Mouse (Mus musculus): ENCODE measurements at regions not wholly inside any gene's neighbourhood (a gene's known extent, or its start where the extent isn't known, plus 50 kb on each side); places are given as distances from the start of the nearest gene placed in this dataset.

- Histone ChIP-seq H3K4me1 (ENCODE audit: insufficient read depth) (no peaks in the 10 kb centered on the region), H3K27me3 (ENCODE audit: insufficient read depth, low read length) (no peaks in the 10 kb centered on the region), H3K9ac (replicated peaks) (no peak overlapping the region), H3K9me3 (ENCODE audit: low read length) (no peaks in the 10 kb centered on the region), H3K4me2 (ENCODE audit: low read depth, low read length) (no peak overlapping the region), H3K36me3 (replicated peaks; ENCODE audit: insufficient read depth, low read length) (no peaks in the 10 kb centered on the region), H3K27ac (ENCODE audit: low read depth) (no peak overlapping the region), H3K4me3 (ENCODE audit: low read depth, low read length) (no peak overlapping the region)
- 59% methylated on average over 6 of the region's 6 CpGs for WGBS (ENCODE audit: insufficient replicate concordance)
- no peak for DNase-seq
- no peak for TF ChIP-seq EP300 (IDR thresholded peaks at IDR 0.05; ENCODE audit: low read depth)
- TF ChIP-seq CTCF (IDR thresholded peaks at IDR 0.05; ENCODE audit: low read depth): no peak
- no peak for ATAC-seq
These were observed 685.4 kb upstream of the Kirrel3 start for GRCm38 (mm10) chr9:33800250-33800649.

GRCm38 (mm10) chr9:33800763-33801162, 684.9 kb upstream of the Kirrel3 start:
- no peaks in the 10 kb centered on the region for H3K27me3 ChIP-seq (ENCODE audit: insufficient read depth, low read length)
- ATAC-seq (no peak), DNase-seq (no peak)
- H3K4me1 ChIP-seq (ENCODE audit: insufficient read depth): no peaks in the 10 kb centered on the region
- no peak overlapping the region for H3K27ac ChIP-seq (ENCODE audit: low read depth)
- no peak overlapping the region for H3K9ac ChIP-seq (replicated peaks)
- H3K4me2 ChIP-seq (ENCODE audit: low read depth, low read length): no peak overlapping the region
- no peak for TF ChIP-seq CTCF (IDR thresholded peaks at IDR 0.05; ENCODE audit: low read depth)
- TF ChIP-seq EP300 (IDR thresholded peaks at IDR 0.05; ENCODE audit: low read depth): no peak
- H3K9me3 ChIP-seq (ENCODE audit: low read length): no peaks in the 10 kb centered on the region
- no peaks in the 10 kb centered on the region for H3K36me3 ChIP-seq (replicated peaks; ENCODE audit: insufficient read depth, low read length)
- H3K4me3 ChIP-seq (ENCODE audit: low read depth, low read length): no peak overlapping the region
- WGBS (ENCODE audit: insufficient replicate concordance): 50% methylated on average over 1 of the region's 1 CpGs

DNA sequence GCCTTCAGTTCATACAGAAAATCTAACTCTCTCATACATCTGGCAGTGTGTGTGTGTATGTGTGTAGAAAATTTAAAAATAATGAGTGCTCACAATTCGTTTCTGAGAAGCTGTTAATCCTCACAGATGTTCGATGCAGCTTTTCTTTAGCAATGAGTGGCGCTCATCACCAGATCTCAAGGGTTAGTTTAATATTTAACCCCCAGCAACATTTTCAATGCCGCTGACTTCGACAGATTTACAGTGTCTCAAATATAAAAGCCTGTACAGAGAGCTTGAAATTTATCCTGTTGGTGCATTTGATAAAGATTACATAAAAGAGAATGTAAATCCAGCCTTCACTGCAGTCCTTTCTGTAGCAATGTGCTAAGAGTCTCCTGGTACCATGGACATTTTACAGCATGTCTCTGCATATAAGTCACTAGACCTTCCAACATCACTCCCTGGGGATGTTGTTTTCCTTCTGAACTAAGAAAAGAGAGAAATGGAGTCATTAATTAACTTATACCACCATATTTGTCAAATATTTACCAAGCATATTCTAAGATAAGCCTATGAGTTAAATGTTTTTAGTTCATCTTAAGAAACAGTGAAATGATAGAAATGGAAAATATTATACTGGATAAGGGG, 670.8 kb upstream of the Kirrel3 start:
- no peak for DNase-seq
- TF ChIP-seq EP300 (IDR thresholded peaks at IDR 0.05; ENCODE audit: low read depth): no peak
- Histone ChIP-seq H3K9me3 (ENCODE audit: low read length) (no peaks in the 10 kb centered on the region), H3K9ac (replicated peaks) (no peak overlapping the region), H3K27me3 (ENCODE audit: insufficient read depth, low read length) (no peaks in the 10 kb centered on the region), H3K36me3 (replicated peaks; ENCODE audit: insufficient read depth, low read length) (no peaks in the 10 kb centered on the region), H3K4me3 (ENCODE audit: low read depth, low read length) (no peak overlapping the region), H3K4me1 (ENCODE audit: insufficient read depth) (no peaks in the 10 kb centered on the region), H3K27ac (ENCODE audit: low read depth) (no peak overlapping the region), H3K4me2 (ENCODE audit: low read depth, low read length) (no peak overlapping the region)
- ATAC-seq: no peak
- WGBS (ENCODE audit: insufficient replicate concordance): 67% methylated on average over 5 of the region's 5 CpGs

DNA sequence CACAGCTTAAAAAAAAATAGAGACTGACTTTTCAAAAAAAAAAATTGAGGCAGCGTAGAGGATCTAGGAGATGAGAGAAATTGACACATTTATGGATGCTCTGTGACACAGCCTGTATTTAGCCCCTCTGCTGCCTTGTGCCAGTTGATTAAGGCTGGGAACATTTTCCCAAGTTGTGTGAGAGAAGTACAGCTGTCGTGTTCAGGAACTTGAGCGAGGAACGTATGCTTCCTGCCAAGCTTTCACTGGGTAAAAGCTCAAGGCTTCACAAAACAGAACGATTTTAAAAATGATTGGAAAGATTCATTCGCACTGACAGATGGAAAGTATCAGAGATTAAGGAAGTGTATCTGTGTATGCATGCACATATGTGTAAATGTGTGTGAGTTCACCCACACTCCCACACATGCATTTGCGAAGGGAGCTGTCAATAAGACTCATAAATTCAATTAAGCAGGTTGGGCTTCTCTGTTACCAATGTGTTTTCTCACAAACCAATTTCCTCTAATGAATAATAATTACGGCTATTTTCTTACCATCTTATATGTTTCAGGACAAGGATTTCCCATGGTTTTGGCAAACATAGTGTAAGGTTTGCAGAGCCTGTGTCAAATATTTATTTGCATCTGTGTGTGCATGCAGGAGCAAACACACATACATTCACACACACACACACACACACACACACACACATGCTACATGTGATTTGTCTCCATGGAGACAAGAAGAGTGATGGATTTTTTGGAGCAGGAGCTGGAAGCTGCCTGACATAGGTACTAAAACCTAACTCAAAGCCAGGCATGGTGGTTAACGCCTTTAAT, 662.9 kb upstream of the Kirrel3 start:
- Histone ChIP-seq H3K36me3 (replicated peaks; ENCODE audit: insufficient read depth, low read length) (no peaks in the 10 kb centered on the region), H3K9me3 (ENCODE audit: low read length) (no peaks in the 10 kb centered on the region), H3K9ac (replicated peaks) (no peak overlapping the region), H3K27me3 (ENCODE audit: insufficient read depth, low read length) (no peaks in the 10 kb centered on the region), H3K4me1 (ENCODE audit: insufficient read depth) (no peaks in the 10 kb centered on the region), H3K4me2 (ENCODE audit: low read depth, low read length) (no peak overlapping the region), H3K4me3 (ENCODE audit: low read depth, low read length) (no peak overlapping the region), H3K27ac (ENCODE audit: low read depth) (no peak overlapping the region)
- no peak for TF ChIP-seq EP300 (IDR thresholded peaks at IDR 0.05; ENCODE audit: low read depth)
- TF ChIP-seq CTCF (IDR thresholded peaks at IDR 0.05; ENCODE audit: low read depth): no peak
- no peak for DNase-seq
- WGBS (ENCODE audit: insufficient replicate concordance): 66% methylated on average over 9 of the region's 9 CpGs
- ATAC-seq: no peak

DNA sequence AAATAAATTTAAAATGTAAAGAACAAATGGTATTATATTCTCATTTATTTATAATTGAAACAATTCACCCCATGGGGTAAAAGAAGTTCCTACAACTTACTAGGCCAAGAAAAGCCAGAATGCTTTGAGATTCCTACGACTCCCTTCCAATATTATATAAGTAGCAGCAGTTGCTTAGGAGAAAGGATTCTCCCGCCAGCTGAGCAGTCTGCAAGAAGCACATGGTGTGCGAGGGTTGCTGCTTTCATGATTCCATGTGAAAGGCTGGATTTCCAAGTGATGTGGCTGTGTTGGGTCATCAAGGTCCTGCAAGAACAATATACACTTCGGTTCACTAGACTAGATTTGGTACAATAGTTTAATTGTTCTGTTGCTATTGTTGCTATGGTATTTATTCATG, 659.6 kb upstream of the Kirrel3 start:
- Histone ChIP-seq H3K36me3 (replicated peaks; ENCODE audit: insufficient read depth, low read length) (no peaks in the 10 kb centered on the region), H3K27ac (ENCODE audit: low read depth) (no peak overlapping the region), H3K27me3 (ENCODE audit: insufficient read depth, low read length) (no peaks in the 10 kb centered on the region), H3K4me2 (ENCODE audit: low read depth, low read length) (no peak overlapping the region), H3K9ac (replicated peaks) (no peak overlapping the region), H3K4me1 (ENCODE audit: insufficient read depth) (no peaks in the 10 kb centered on the region), H3K9me3 (ENCODE audit: low read length) (no peaks in the 10 kb centered on the region), H3K4me3 (ENCODE audit: low read depth, low read length) (no peak overlapping the region)
- WGBS (ENCODE audit: insufficient replicate concordance): 68% methylated on average over 4 of the region's 4 CpGs
- TF ChIP-seq EP300 (IDR thresholded peaks at IDR 0.05; ENCODE audit: low read depth) (no peak), CTCF (IDR thresholded peaks at IDR 0.05; ENCODE audit: low read depth) (no peak)
- ATAC-seq: no peak
- no peak for DNase-seq

- Histone ChIP-seq H3K36me3 (replicated peaks; ENCODE audit: insufficient read depth, low read length) (no peaks in the 10 kb centered on the region), H3K4me3 (ENCODE audit: low read depth, low read length) (no peak overlapping the region), H3K27ac (ENCODE audit: low read depth) (no peak overlapping the region), H3K4me1 (ENCODE audit: insufficient read depth) (no peaks in the 10 kb centered on the region), H3K9ac (replicated peaks) (no peak overlapping the region), H3K27me3 (ENCODE audit: insufficient read depth, low read length) (no peaks in the 10 kb centered on the region), H3K4me2 (ENCODE audit: low read depth, low read length) (no peak overlapping the region), H3K9me3 (ENCODE audit: low read length) (no peaks in the 10 kb centered on the region)
- WGBS (ENCODE audit: insufficient replicate concordance): 76% methylated on average over 2 of the region's 2 CpGs
- DNase-seq (no peak), ATAC-seq (no peak)
- TF ChIP-seq EP300 (IDR thresholded peaks at IDR 0.05; ENCODE audit: low read depth) (no peak), CTCF (IDR thresholded peaks at IDR 0.05; ENCODE audit: low read depth) (no peak)
These were observed 658.3 kb upstream of the Kirrel3 start for GRCm38 (mm10) chr9:33827409-33827808.

Data from liver, postnatal 0 days (tissue).